Mouse (Mus musculus) stomach, postnatal 0 days (tissue): ENCODE data around the gene Trpv2.

Source experiments
- CTCF ChIP-seq: IDR thresholded peaks from 2 replicates; pipeline ENCODE4 v1.5.1; 2016; ENCODE audit warnings: antibody characterized with exemption, low read depth, mild to moderate bottlenecking, moderate library complexity
- EP300 ChIP-seq: optimal IDR thresholded peaks from 2 replicates; pipeline ENCODE3; 2016; ENCODE audit warnings: antibody characterized with exemption

- TF ChIP-seq CTCF (no peak), EP300 (no peak)
Observed at GRCm38 (mm10) chr11:62554163-62554855, 20.0 kb upstream of the Trpv2 start.
